Mouse (Mus musculus): ENCODE measurements around the gene Tulp2. TPM values are rescaled to one million over a fixed set of nuclear protein-coding genes. Genes with fewer than 3 reads are reported as not detected.

The Tulp2 gene
- polyA plus RNA-seq (2012; rRNA removed), result 0.09 TPM in 1 of 2 replicates, not detected in the other

GRCm38 (mm10) chr7:45481374-45481927 is at the start of gene Tulp2:
TSS of gene Tulp2 (plus strand) at chr7:45481877.

GRCm38 (mm10) chr7:45434203-45435015 is 47.3 kb upstream of the Tulp2 start, which contains the start of gene Gys1:
TSS of gene Gys1 (plus strand) at chr7:45434844.

GRCm38 (mm10) chr7:45437521-45438276 is 44.0 kb upstream of the Tulp2 start, which contains the start of gene Ruvbl2:
TSS of gene Ruvbl2 (minus strand) at chr7:45438096.

GRCm38 (mm10) chr7:45459564-45460140 is 22.0 kb upstream of the Tulp2 start, which contains the start of gene Ftl1:
TSS of gene Ftl1 (minus strand) at chr7:45459884.

GRCm38 (mm10) chr7:45466283-45467089 is 15.2 kb upstream of the Tulp2 start, which contains the start of gene Bax:
TSS of gene Bax (minus strand) at chr7:45466898.

GRCm38 (mm10) chr7:45486761-45487415 is 5.2 kb downstream of the Tulp2 start, which contains the start of gene Gm45808:
TSS of gene Gm45808 (minus strand) at chr7:45486811.

GRCm38 (mm10) chr7:45488293-45489204 is 6.9 kb downstream of the Tulp2 start, which contains the start of gene Dhdh:
TSS of gene Dhdh (minus strand) at chr7:45488805.

GRCm38 (mm10) chr7:45509912-45510787 is 28.5 kb downstream of the Tulp2 start, which contains the start of gene Nucb1:
TSS of gene Nucb1 (minus strand) at chr7:45510406.

GRCm38 (mm10) chr7:45525809-45526473 is 44.3 kb downstream of the Tulp2 start, which contains the start of the genes Ppp1r15a and Plekha4:
TSS of gene Ppp1r15a (minus strand) at chr7:45526268.
TSS of gene Plekha4 (plus strand) at chr7:45526330.

GRCm38 (mm10) chr7:45554744-45555143 is 73.1 kb downstream of the Tulp2 start, which contains the start of gene Hsd17b14:
TSS of gene Hsd17b14 (plus strand) at chr7:45554893.

GRCm38 (mm10) chr7:45570103-45570741 is 88.5 kb downstream of the Tulp2 start, which contains the start of gene Bcat2:
TSS of gene Bcat2 (plus strand) at chr7:45570153.

Other genes starting within 250 kb of the Tulp2 start
- 6.6 and 13.4 TPM in 2 replicates for gene Cd37, start 242.8 kb upstream of the Tulp2 start, polyA plus RNA-seq (2012; rRNA removed)
- gene Slc6a16, start 240.8 kb upstream of the Tulp2 start, polyA plus RNA-seq (2012; rRNA removed), result 0.04 TPM in 1 of 2 replicates, not detected in the other
- not detected in 2 replicates for gene Slc6a21, start 204.4 kb upstream of the Tulp2 start, polyA plus RNA-seq (2012; rRNA removed)
- 50.9 and 54.1 TPM in 2 replicates for gene Trpm4, start 148.1 kb upstream of the Tulp2 start, polyA plus RNA-seq (2012; rRNA removed)
- gene Hrc, start 146.6 kb upstream of the Tulp2 start, polyA plus RNA-seq (2012; rRNA removed), result 0.43 and 1.2 TPM in 2 replicates
- gene Ppfia3, start 114.9 kb upstream of the Tulp2 start, polyA plus RNA-seq (2012; rRNA removed), result 14.7 and 20.9 TPM in 2 replicates
- gene Lin7b, start 111.3 kb upstream of the Tulp2 start, polyA plus RNA-seq (2012; rRNA removed), result 3.8 and 4.1 TPM in 2 replicates
- gene Snrnp70, start 86.1 kb upstream of the Tulp2 start, polyA plus RNA-seq (2012; rRNA removed), result 79.4 and 100 TPM in 2 replicates
- 1.2 and 1.9 TPM in 2 replicates for gene Kcna7, start 76.2 kb upstream of the Tulp2 start, polyA plus RNA-seq (2012; rRNA removed)
- 0.84 and 0.85 TPM in 2 replicates for gene Ntf5, start 68.2 kb upstream of the Tulp2 start, polyA plus RNA-seq (2012; rRNA removed)
- gene Lhb, start 61.1 kb upstream of the Tulp2 start, polyA plus RNA-seq (2012; rRNA removed), result 0.16 and 0.27 TPM in 2 replicates
- gene Gys1, start 47.0 kb upstream of the Tulp2 start, polyA plus RNA-seq (2012; rRNA removed), result 22.4 and 23.8 TPM in 2 replicates
- 27.7 and 27.9 TPM in 2 replicates for gene Ruvbl2, start 43.8 kb upstream of the Tulp2 start, polyA plus RNA-seq (2012; rRNA removed)
- 4,280 and 5,118 TPM in 2 replicates for gene Ftl1, start 22.0 kb upstream of the Tulp2 start, polyA plus RNA-seq (2012; rRNA removed)
- 72.5 and 92.5 TPM in 2 replicates for gene Bax, start 15.0 kb upstream of the Tulp2 start, polyA plus RNA-seq (2012; rRNA removed)
- not detected in 2 replicates for gene Gm45808, start 4.9 kb downstream of the Tulp2 start, polyA plus RNA-seq (2012; rRNA removed)
- gene Dhdh, start 6.9 kb downstream of the Tulp2 start, polyA plus RNA-seq (2012; rRNA removed), result 0.18 and 0.20 TPM in 2 replicates
- 280 and 281 TPM in 2 replicates for gene Nucb1, start 28.5 kb downstream of the Tulp2 start, polyA plus RNA-seq (2012; rRNA removed)
- gene Ppp1r15a, start 44.4 kb downstream of the Tulp2 start, polyA plus RNA-seq (2012; rRNA removed), result 19.7 and 42.6 TPM in 2 replicates
- 5.0 and 10.4 TPM in 2 replicates for gene Plekha4, start 44.5 kb downstream of the Tulp2 start, polyA plus RNA-seq (2012; rRNA removed)
- 7.6 and 14.6 TPM in 2 replicates for gene Hsd17b14, start 73.0 kb downstream of the Tulp2 start, polyA plus RNA-seq (2012; rRNA removed)
- 101 and 114 TPM in 2 replicates for gene Bcat2, start 88.3 kb downstream of the Tulp2 start, polyA plus RNA-seq (2012; rRNA removed)
- gene Fgf21, start 133.6 kb downstream of the Tulp2 start, polyA plus RNA-seq (2012; rRNA removed), result 0.09 TPM in 1 of 2 replicates, not detected in the other
- gene Fut1, start 135.4 kb downstream of the Tulp2 start, polyA plus RNA-seq (2012; rRNA removed), result 0.60 and 1.6 TPM in 2 replicates
- 0.11 and 0.29 TPM in 2 replicates for gene Izumo1, start 139.9 kb downstream of the Tulp2 start, polyA plus RNA-seq (2012; rRNA removed)
- 8.6 and 10.0 TPM in 2 replicates for gene Rasip1, start 145.6 kb downstream of the Tulp2 start, polyA plus RNA-seq (2012; rRNA removed)
- gene Mamstr, start 158.1 kb downstream of the Tulp2 start, polyA plus RNA-seq (2012; rRNA removed), result 2.1 and 3.5 TPM in 2 replicates
- gene Fut2, start 184.5 kb downstream of the Tulp2 start, polyA plus RNA-seq (2012; rRNA removed), result 40.4 and 57.4 TPM in 2 replicates
- 0.94 and 3.5 TPM in 2 replicates for gene Ntn5, start 202.1 kb downstream of the Tulp2 start, polyA plus RNA-seq (2012; rRNA removed)
- gene Sec1, start 212.5 kb downstream of the Tulp2 start, polyA plus RNA-seq (2012; rRNA removed), result 0.08 and 0.23 TPM in 2 replicates
- 7.3 and 11.6 TPM in 2 replicates for gene Car11, start 218.0 kb downstream of the Tulp2 start, polyA plus RNA-seq (2012; rRNA removed)
- 8.9 and 12.6 TPM in 2 replicates for gene Dbp, start 223.2 kb downstream of the Tulp2 start, polyA plus RNA-seq (2012; rRNA removed)
- 950 and 1,663 TPM in 2 replicates for gene Rpl18, start 233.6 kb downstream of the Tulp2 start, polyA plus RNA-seq (2012; rRNA removed)
- 62.1 and 73.9 TPM in 2 replicates for gene Sphk2, start 236.1 kb downstream of the Tulp2 start, polyA plus RNA-seq (2012; rRNA removed)
- 134 and 147 TPM in 2 replicates for gene Fam83e, start 239.3 kb downstream of the Tulp2 start, polyA plus RNA-seq (2012; rRNA removed)
- gene Spaca4, start 243.9 kb downstream of the Tulp2 start, polyA plus RNA-seq (2012; rRNA removed), result not detected in 2 replicates

Measured in stomach, adult 2 months (tissue).